Mouse (Mus musculus) hindbrain, embryonic 16.5 days (tissue): ENCODE measurements around the gene H6pd. TPM values are rescaled to one million over a fixed set of nuclear protein-coding genes. Genes with fewer than 3 reads are reported as not detected.

Source experiments
- ATAC-seq: fragments of 200-750 bp; cut with Nextera tagmentation; 2 replicates; pipeline ENCODE4 v1.8.0; 2017; ENCODE audit warnings: moderate TSS enrichment, moderate library complexity
- H3K27ac ChIP-seq: fragments of 300-500 bp; sonication (generic); 2 replicates; pipeline ENCODE4 v1.5.1; 2014; ENCODE audit warnings: low read depth, mild to moderate bottlenecking, control low read depth, low read length, moderate library complexity
- H3K27me3 ChIP-seq: fragments of 300-500 bp; sonication (generic); replicated peaks from 2 replicates; pipeline ENCODE4 v1.6.1; 2014; ENCODE audit warnings: low read length; ENCODE audit not compliant: control insufficient read depth, insufficient read depth
- H3K36me3 ChIP-seq: fragments of 300-500 bp; sonication (generic); 2 replicates; pipeline ENCODE4 v1.6.1; 2014; ENCODE audit warnings: mild to moderate bottlenecking, low read length, moderate library complexity, mixed read lengths; ENCODE audit not compliant: control insufficient read depth, insufficient read depth
- H3K4me1 ChIP-seq: fragments of 300-500 bp; sonication (generic); 2 replicates; pipeline ENCODE4 v1.6.1; 2014; ENCODE audit warnings: low read depth, low read length; ENCODE audit not compliant: control insufficient read depth, insufficient read depth
- H3K4me2 ChIP-seq: fragments of 300-500 bp; sonication (generic); 2 replicates; pipeline ENCODE4 v1.6.1; 2014; ENCODE audit warnings: mild to moderate bottlenecking, low read length, control low read depth, moderate library complexity
- H3K4me3 ChIP-seq: fragments of 300-500 bp; sonication (generic); 2 replicates; pipeline ENCODE4 v1.5.1; 2014; ENCODE audit warnings: mild to moderate bottlenecking, low read length, control low read depth, moderate library complexity
- H3K9ac ChIP-seq: fragments of 300-500 bp; sonication (generic); 2 replicates; pipeline ENCODE4 v1.6.1; 2014; ENCODE audit warnings: low read depth, mild to moderate bottlenecking, control low read depth, low read length, moderate library complexity
- H3K9me3 ChIP-seq: fragments of 300-500 bp; sonication (generic); 2 replicates; pipeline ENCODE4 v1.6.1; 2014; ENCODE audit warnings: mild to moderate bottlenecking, low read length, moderate library complexity; ENCODE audit not compliant: control insufficient read depth
- WGBS: fragments of 180-500 bp; shearing (Covaris S2); extraction: QIAGEN DNeasy Blood & Tissue Kit; methylation state at CpG from one replicate; pipeline ENCODE4 v1.1.7; 2014; 5-methylcytosine and 5-hydroxymethylcytosine counted together
- polyA plus RNA-seq: library from polyadenylated mRNA; unstranded; fragments of >200 nt; fragmentation: Nextera tagmentation; extraction: Ambion mirVana; gene quantifications from 2 replicates; pipeline ENCODE4 v1.2.1, GENCODE M21; 2015

Gene H6pd
- polyA plus RNA-seq, 1 experiment from 2014 or later: 2.9 TPM

DNA sequence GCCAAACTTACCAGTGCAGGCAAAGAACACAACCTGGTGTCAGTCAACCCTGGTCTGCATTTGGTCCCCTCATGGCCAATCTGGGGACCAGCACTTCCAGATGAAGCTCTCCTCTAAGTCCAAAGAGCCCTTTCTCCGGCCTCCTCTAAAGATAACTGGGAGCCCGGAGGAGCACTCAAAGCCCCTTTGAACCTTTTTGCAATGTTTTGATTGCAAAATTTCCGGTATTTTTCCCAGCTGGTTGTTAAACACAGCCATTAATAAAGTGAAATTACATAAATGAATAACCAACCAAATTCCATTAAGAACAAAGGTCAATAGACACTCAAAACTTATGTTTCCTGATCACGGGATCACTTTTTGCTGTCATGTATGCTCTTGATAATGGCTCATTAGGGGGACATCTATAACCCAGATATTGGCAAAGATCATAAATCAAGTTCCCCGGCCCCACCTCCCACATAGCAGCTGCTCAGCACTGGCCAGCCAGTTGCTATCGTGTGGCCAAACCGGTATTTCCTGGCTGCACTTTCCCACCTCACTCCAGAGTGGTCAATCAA, 5.7 kb downstream of the H6pd start:
- no peak overlapping the region for H3K9ac ChIP-seq
- no peaks in the 10 kb centered on the region for H3K36me3 ChIP-seq
- H3K4me2 ChIP-seq: no peak overlapping the region
- no peak overlapping the region for H3K4me3 ChIP-seq
- WGBS: 74% methylated on average over 7 of the region's 7 CpGs
- peaks cover 6% of the 10 kb centered on the region for H3K4me1 ChIP-seq
- no peak overlapping the region for H3K27ac ChIP-seq
- no peaks in the 10 kb centered on the region for H3K27me3 ChIP-seq
- no peak for ATAC-seq
- H3K9me3 ChIP-seq: no peaks in the 10 kb centered on the region

DNA sequence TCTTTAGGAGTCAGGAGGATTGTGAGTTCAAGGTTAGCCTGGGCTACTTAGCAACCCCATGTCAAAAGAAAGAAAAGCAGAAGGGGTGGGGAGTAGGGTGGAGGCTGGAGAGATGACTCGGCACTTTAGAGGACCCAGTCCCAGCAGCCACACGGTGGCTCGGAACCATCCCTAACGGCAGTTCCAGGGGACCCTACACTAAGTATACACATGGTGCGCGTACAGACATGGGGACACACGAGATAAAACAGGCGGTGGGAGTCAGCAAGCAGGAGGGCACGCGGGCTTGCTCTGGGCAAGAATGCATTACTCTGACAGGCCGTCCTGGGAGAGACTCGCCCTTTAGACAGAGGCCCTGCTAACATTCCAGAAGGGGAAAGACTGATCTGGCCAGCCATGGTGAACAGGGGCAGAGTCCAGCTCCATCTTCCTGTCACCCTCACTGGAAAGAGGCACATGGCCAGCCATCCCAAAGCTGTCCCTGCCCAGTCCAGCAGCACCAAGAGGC, 6.7 kb downstream of the H6pd start:
- ATAC-seq: no peak
- no peaks in the 10 kb centered on the region for H3K4me1 ChIP-seq
- no peaks in the 10 kb centered on the region for H3K27me3 ChIP-seq

DNA sequence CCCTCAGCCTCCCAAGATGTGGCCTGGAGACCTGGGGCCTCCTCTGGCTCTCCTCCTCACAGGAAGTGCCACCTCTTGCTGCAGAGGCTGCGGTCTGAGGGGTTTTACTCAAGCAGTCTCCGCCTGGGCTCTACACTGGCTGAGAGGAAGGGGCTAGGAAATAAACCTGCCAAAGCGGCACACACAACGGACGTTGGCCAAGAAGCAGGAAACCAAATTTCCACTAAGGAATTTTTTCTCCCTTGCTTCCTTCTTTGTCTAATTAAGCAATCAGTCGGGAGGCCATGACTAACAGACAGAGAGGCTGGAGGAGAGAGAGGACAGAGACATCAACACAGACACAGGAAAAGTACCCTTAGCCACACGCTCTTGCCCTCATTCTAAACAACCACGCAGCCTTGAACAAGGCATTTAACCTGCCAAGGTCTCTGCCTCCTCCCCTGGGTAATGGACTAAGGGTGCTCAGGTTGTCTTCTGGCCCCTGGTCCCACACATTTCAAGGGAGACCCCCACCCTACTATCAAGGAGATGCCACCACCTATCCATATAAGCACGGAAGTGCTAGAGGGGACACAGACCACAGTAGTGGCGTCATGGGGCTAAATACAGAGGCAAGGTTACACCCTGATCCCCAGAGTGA, 7.5 kb downstream of the H6pd start:
- H3K27me3 ChIP-seq: no peaks in the 10 kb centered on the region
- ATAC-seq: no peak
- no peak overlapping the region for H3K27ac ChIP-seq
- no peaks in the 10 kb centered on the region for H3K4me1 ChIP-seq
- no peaks in the 10 kb centered on the region for H3K9me3 ChIP-seq
- no peak overlapping the region for H3K4me3 ChIP-seq
- H3K36me3 ChIP-seq: no peaks in the 10 kb centered on the region
- WGBS: 72% methylated on average over 10 of the region's 10 CpGs
- no peak overlapping the region for H3K9ac ChIP-seq
- H3K4me2 ChIP-seq: no peak overlapping the region

More for the DNA sequence above, 6.7 kb downstream of the H6pd start:
- Histone ChIP-seq H3K9me3 (no peaks in the 10 kb centered on the region), H3K9ac (no peak overlapping the region), H3K27ac (no peak overlapping the region), H3K4me2 (no peak overlapping the region), H3K36me3 (no peaks in the 10 kb centered on the region), H3K4me3 (no peak overlapping the region)
- WGBS: 76% methylated on average over 12 of the region's 12 CpGs

DNA sequence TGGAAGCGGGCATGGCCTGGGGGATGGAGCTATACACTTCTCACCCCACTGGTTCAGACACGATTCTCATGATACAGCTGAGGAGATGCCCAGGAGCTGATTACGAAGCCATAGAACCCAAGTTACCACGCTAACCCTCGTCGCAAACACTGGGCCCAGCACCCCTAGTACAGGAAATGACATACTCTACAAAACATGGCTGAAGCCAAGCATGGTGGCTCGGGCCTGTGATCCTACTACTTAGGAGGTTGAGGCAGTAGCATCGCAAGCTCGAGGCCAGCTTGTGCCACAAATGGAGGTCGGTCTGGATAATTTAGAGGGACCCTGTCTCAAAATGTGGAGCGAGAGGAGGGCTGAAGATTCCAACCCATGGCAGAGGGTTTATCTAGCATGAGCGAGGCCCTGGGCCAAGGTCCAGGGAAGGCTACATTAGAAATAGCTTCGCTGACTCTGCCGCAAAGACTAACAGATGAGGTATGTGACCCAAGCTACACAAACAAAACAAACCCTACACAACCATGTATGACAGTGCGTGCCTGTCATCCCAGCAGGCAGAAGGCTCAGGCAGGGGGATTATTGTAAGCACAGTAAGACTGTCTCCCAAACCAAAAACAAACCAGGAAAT, 8.8 kb downstream of the H6pd start:
- no peaks in the 10 kb centered on the region for H3K4me1 ChIP-seq
- ATAC-seq: no peak
- WGBS: 87% methylated on average over 15 of the region's 15 CpGs

DNA sequence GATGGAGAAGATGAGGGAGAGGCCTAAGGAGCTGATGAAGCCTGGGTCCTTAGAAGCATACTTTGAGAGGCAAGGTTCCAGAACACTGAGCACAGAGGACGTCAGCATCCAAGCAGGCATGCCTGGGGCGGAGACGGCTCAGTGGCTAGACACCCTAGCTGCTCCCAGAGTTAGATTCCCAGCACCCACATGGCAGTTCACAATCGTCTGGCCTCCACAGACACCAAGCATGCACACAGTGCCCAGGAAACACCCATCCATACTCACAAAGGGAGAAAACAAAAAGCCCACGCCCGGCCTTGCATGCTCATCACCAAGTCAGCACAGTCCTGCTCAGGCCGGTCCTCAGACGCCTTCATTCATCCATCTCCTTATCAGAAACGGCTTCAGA, 9.3 kb downstream of the H6pd start:
- Histone ChIP-seq H3K4me1 (no peaks in the 10 kb centered on the region), H3K9ac (no peak overlapping the region), H3K36me3 (no peaks in the 10 kb centered on the region), H3K9me3 (no peaks in the 10 kb centered on the region), H3K27me3 (no peaks in the 10 kb centered on the region), H3K4me2 (no peak overlapping the region), H3K4me3 (no peak overlapping the region), H3K27ac (no peak overlapping the region)
- ATAC-seq: no peak
- 61% methylated on average over 9 of the region's 9 CpGs for WGBS

More for the DNA sequence above, 8.8 kb downstream of the H6pd start:
- Histone ChIP-seq H3K4me2 (no peak overlapping the region), H3K9ac (no peak overlapping the region), H3K27me3 (no peaks in the 10 kb centered on the region), H3K4me3 (no peak overlapping the region), H3K27ac (no peak overlapping the region), H3K36me3 (no peaks in the 10 kb centered on the region), H3K9me3 (no peaks in the 10 kb centered on the region)

DNA sequence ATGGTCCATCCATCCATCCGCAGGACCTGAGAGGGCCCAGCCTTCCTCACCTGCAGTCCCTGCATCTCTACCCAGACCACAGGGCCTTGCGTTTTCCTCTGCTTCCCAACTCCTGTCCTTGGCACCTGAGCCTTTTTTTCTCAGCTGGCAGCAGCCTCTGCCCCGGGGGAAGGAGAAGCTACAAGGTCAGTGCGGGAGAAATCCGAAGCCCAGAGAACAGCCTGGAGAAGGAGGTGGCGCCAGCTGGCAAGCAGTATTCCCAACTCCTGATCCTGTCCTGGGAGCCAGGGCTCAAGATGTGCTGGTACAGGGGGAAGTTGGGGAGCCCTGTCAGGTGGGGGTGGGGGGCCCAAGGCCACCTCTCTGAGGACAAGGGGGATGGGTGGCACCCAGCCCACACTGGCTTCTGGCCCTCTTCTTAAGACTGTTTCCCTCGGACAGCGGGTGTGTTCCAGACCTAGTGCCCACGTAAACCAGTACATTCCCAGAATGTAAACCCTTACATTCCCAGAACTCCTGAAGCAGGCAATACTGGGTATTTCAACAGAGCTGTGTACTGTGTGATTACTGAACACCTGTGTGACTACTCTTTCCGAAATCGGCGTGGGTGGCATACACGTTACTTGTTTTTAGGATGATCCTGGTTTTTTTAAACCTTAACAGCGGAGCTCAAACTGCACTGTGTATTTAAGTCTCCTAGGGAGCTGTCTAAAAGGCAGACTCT, 9.9 kb downstream of the H6pd start:
- H3K27ac ChIP-seq: no peak overlapping the region
- H3K4me2 ChIP-seq: no peak overlapping the region
- no peak for ATAC-seq
- no peak overlapping the region for H3K4me3 ChIP-seq
- WGBS: 78% methylated on average over 14 of the region's 14 CpGs
- H3K36me3 ChIP-seq: no peaks in the 10 kb centered on the region
- no peaks in the 10 kb centered on the region for H3K27me3 ChIP-seq
- H3K9me3 ChIP-seq: no peaks in the 10 kb centered on the region
- H3K4me1 ChIP-seq: no peaks in the 10 kb centered on the region
- H3K9ac ChIP-seq: no peak overlapping the region

DNA sequence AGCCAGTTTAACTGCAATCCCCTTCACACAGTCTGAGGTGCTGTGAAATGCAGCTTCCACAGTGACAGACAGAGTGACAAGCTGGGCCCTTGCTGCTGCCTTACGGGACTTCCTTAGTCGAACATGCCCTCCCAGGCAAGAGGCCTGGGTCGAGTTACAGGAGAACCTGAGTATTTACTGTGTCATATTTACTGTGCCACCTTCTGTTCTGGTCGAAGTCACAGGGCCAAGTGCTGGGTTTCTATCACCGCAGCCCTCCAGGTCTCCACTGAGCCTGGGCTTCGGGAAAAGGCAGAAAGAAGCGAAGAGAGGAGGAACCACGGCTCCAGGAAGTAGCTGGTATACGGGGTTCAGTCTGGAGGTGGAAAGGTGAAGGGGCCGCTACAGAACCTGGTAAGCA, 10.8 kb downstream of the H6pd start:
- Histone ChIP-seq H3K9ac (no peak overlapping the region), H3K4me2 (no peak overlapping the region), H3K4me3 (no peak overlapping the region), H3K27me3 (no peaks in the 10 kb centered on the region), H3K27ac (no peak overlapping the region), H3K9me3 (no peaks in the 10 kb centered on the region), H3K4me1 (no peaks in the 10 kb centered on the region), H3K36me3 (no peaks in the 10 kb centered on the region)
- no peak for ATAC-seq
- 85% methylated on average over 10 of the region's 10 CpGs for WGBS

DNA sequence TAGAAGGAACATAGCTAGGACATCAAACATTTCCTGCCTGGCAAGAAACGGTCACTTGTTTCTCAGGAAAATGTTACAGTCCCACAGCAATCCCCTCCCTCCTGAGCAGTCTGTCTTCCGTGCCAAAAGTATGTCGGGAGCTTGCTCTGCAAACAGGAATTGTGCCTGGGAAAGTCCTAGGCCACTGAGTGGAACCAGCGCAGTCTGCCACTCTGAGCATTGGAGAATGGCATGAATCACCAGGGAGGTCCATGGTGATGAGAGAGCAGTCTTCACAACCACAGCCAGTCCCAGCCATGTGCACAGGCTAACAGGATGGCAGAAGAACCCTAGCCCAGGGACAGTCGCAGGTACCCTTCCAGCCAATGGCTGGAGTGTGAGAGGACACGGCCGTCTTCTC, 12.4 kb downstream of the H6pd start:
- H3K4me1 ChIP-seq: no peaks in the 10 kb centered on the region
- H3K9ac ChIP-seq: no peak overlapping the region
- 83% methylated on average over 7 of the region's 7 CpGs for WGBS
- no peak overlapping the region for H3K27ac ChIP-seq
- H3K27me3 ChIP-seq: no peaks in the 10 kb centered on the region
- H3K4me3 ChIP-seq: no peak overlapping the region
- no peak overlapping the region for H3K4me2 ChIP-seq
- no peaks in the 10 kb centered on the region for H3K36me3 ChIP-seq
- no peaks in the 10 kb centered on the region for H3K9me3 ChIP-seq
- no peak for ATAC-seq

DNA sequence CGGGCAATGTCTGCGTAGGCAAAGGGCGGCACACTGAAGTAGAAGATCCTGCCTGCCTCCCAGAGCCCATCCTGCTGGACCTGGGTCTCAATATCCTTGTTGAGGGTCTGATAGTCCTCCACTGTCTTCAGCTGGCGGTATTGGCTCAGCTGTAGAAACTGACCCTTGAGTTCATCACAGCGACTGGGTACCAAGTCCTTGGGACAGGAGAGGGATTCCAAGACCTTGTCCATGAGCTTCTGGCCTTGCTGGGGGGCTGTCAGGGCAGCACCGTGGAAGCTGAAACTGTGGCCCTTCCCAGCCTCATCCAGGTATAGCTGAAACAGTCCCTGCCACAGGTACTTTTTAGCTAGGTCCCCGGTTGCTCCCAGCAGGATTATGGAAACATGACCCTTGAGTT, 12.9 kb downstream of the H6pd start:
- no peaks in the 10 kb centered on the region for H3K36me3 ChIP-seq
- ATAC-seq: no peak
- H3K27me3 ChIP-seq: no peaks in the 10 kb centered on the region
- no peak overlapping the region for H3K4me3 ChIP-seq
- no peak overlapping the region for H3K9ac ChIP-seq
- 90% methylated on average over 7 of the region's 7 CpGs for WGBS
- H3K27ac ChIP-seq: no peak overlapping the region
- H3K9me3 ChIP-seq: no peaks in the 10 kb centered on the region
- H3K4me1 ChIP-seq: peaks cover 5% of the 10 kb centered on the region
- no peak overlapping the region for H3K4me2 ChIP-seq
